Mouse (Mus musculus) stomach, postnatal 0 days (tissue): ENCODE measurements at regions not wholly inside any gene's neighbourhood (a gene's known extent, or its start where the extent isn't known, plus 50 kb on each side); places are given as distances from the start of the nearest gene placed in this dataset.

Source experiments
- ATAC-seq: fragments of 200-750 bp; cut with Nextera tagmentation; 2 replicates; pipeline ENCODE4 v1.8.0; 2017; ENCODE audit not compliant: low FRiP score, low TSS enrichment
- DNase-seq: peaks from one replicate; pipeline ENCODE4 v3.0.0-alpha.2; 2016; ENCODE audit warnings: low spot score
- H3K27ac ChIP-seq: fragments of 300-500 bp; sonication (generic); replicated peaks from 2 replicates; pipeline ENCODE4 v1.5.1; 2014; ENCODE audit warnings: mild to moderate bottlenecking, control low read depth
- H3K27me3 ChIP-seq: fragments of 300-500 bp; sonication (generic); 2 replicates; pipeline ENCODE4 v1.6.1; 2014; ENCODE audit warnings: low read length; ENCODE audit not compliant: control insufficient read depth, insufficient read depth
- H3K36me3 ChIP-seq: fragments of 300-500 bp; sonication (generic); 2 replicates; pipeline ENCODE4 v1.6.1; 2014; ENCODE audit warnings: low read length, mixed read lengths; ENCODE audit not compliant: control insufficient read depth, insufficient read depth
- H3K4me1 ChIP-seq: fragments of 300-500 bp; sonication (generic); replicated peaks from 2 replicates; pipeline ENCODE4 v1.6.1; 2014; ENCODE audit warnings: antibody characterized with exemption; ENCODE audit not compliant: control insufficient read depth, insufficient read depth
- H3K4me2 ChIP-seq: fragments of 300-500 bp; sonication (generic); replicated peaks from 2 replicates; pipeline ENCODE4 v1.6.1; 2014; ENCODE audit warnings: low read depth, mild to moderate bottlenecking, control low read depth, moderate library complexity
- H3K4me3 ChIP-seq: fragments of 300-500 bp; sonication (generic); 2 replicates; pipeline ENCODE4 v1.5.1; 2014; ENCODE audit warnings: low read depth, low read length, control low read depth
- H3K9ac ChIP-seq: fragments of 300-500 bp; sonication (generic); 2 replicates; pipeline ENCODE4 v1.6.1; 2014; ENCODE audit warnings: mild to moderate bottlenecking, low read length, control low read depth, mixed read lengths
- H3K9me3 ChIP-seq: fragments of 300-500 bp; sonication (generic); 2 replicates; pipeline ENCODE4 v1.6.1; 2016; ENCODE audit warnings: low read length; ENCODE audit not compliant: control insufficient read depth
- CTCF ChIP-seq: IDR thresholded peaks from 2 replicates; pipeline ENCODE4 v1.5.1; 2016; ENCODE audit warnings: antibody characterized with exemption, low read depth, mild to moderate bottlenecking, moderate library complexity
- EP300 ChIP-seq: optimal IDR thresholded peaks from 2 replicates; pipeline ENCODE3; 2016; ENCODE audit warnings: antibody characterized with exemption
- WGBS: fragments of 180-500 bp; shearing (Covaris S2); extraction: QIAGEN DNeasy Blood & Tissue Kit; methylation state at CpG from one replicate; pipeline ENCODE4 v1.1.7; 2014; 5-methylcytosine and 5-hydroxymethylcytosine counted together

GRCm38 (mm10) chr9:57325962-57326361, 63.5 kb upstream of the 1700017B05Rik start:
- DNase-seq (no peak), ATAC-seq (no peak)
- no peak overlapping the region for H3K9ac ChIP-seq
- no peak overlapping the region for H3K27ac ChIP-seq
- no peak for TF ChIP-seq EP300
- TF ChIP-seq CTCF, result no peak
- no peaks in the 10 kb centered on the region for H3K9me3 ChIP-seq
- H3K4me2 ChIP-seq, result no peak overlapping the region
- no peaks in the 10 kb centered on the region for H3K36me3 ChIP-seq
- no peak overlapping the region for H3K4me3 ChIP-seq
- H3K27me3 ChIP-seq, result no peaks in the 10 kb centered on the region
- no peaks in the 10 kb centered on the region for H3K4me1 ChIP-seq

- TF ChIP-seq EP300 (no peak), CTCF (no peak)
- H3K9ac ChIP-seq, result no peak overlapping the region
Observed at GRCm38 (mm10) chr9:57319009-57319408, 56.6 kb upstream of the 1700017B05Rik start.

GRCm38 (mm10) chr9:57317531-57318201, 55.3 kb upstream of the 1700017B05Rik start:
- no peaks in the 10 kb centered on the region for H3K9me3 ChIP-seq
- WGBS, result 72% methylated on average over 13 of the region's 13 CpGs
- H3K4me1 ChIP-seq, result no peaks in the 10 kb centered on the region
- no peaks in the 10 kb centered on the region for H3K36me3 ChIP-seq
- no peak overlapping the region for H3K9ac ChIP-seq
- H3K27me3 ChIP-seq, result no peaks in the 10 kb centered on the region
- no peak overlapping the region for H3K4me2 ChIP-seq
- no peak for TF ChIP-seq CTCF
- TF ChIP-seq EP300, result no peak
- H3K27ac ChIP-seq, result no peak overlapping the region
- no peak for DNase-seq
- H3K4me3 ChIP-seq, result no peak overlapping the region
- ATAC-seq, result no peak

More at GRCm38 (mm10) chr9:57319009-57319408, 56.6 kb upstream of the 1700017B05Rik start:
- H3K9me3 ChIP-seq, result no peaks in the 10 kb centered on the region
- no peak overlapping the region for H3K4me2 ChIP-seq
- no peaks in the 10 kb centered on the region for H3K27me3 ChIP-seq
- 57% methylated on average over 2 of the region's 2 CpGs for WGBS
- no peak for DNase-seq
- no peaks in the 10 kb centered on the region for H3K4me1 ChIP-seq
- no peaks in the 10 kb centered on the region for H3K36me3 ChIP-seq
- no peak overlapping the region for H3K27ac ChIP-seq
- no peak for ATAC-seq
- no peak overlapping the region for H3K4me3 ChIP-seq

- H3K4me1 ChIP-seq, result no peaks in the 10 kb centered on the region
- DNase-seq (no peak), ATAC-seq (no peak)
- no peaks in the 10 kb centered on the region for H3K9me3 ChIP-seq
- WGBS, result 69% methylated on average over 7 of the region's 7 CpGs
- H3K27me3 ChIP-seq, result no peaks in the 10 kb centered on the region
- H3K4me2 ChIP-seq, result no peak overlapping the region
- H3K4me3 ChIP-seq, result no peak overlapping the region
- TF ChIP-seq CTCF (no peak), EP300 (no peak)
- H3K9ac ChIP-seq, result no peak overlapping the region
- no peak overlapping the region for H3K27ac ChIP-seq
- no peaks in the 10 kb centered on the region for H3K36me3 ChIP-seq
Observed at GRCm38 (mm10) chr9:57315032-57315660, 52.7 kb upstream of the 1700017B05Rik start.

- no peaks in the 10 kb centered on the region for H3K9me3 ChIP-seq
- ATAC-seq (no peak), DNase-seq (peak; percentile 23)
- no peaks in the 10 kb centered on the region for H3K27me3 ChIP-seq
- H3K36me3 ChIP-seq, result no peaks in the 10 kb centered on the region
- H3K4me2 ChIP-seq, result no peak overlapping the region
- no peak overlapping the region for H3K4me3 ChIP-seq
- no peak overlapping the region for H3K27ac ChIP-seq
- H3K9ac ChIP-seq, result no peak overlapping the region
- TF ChIP-seq CTCF, result no peak
- no peak for TF ChIP-seq EP300
- 52% methylated on average over 5 of the region's 5 CpGs for WGBS
- H3K4me1 ChIP-seq, result no peaks in the 10 kb centered on the region
Observed at GRCm38 (mm10) chr9:57313876-57314275, 51.5 kb upstream of the 1700017B05Rik start.

- TF ChIP-seq CTCF (no peak), EP300 (no peak)
- Histone ChIP-seq H3K4me2 (no peak overlapping the region), H3K27me3 (no peaks in the 10 kb centered on the region), H3K27ac (no peak overlapping the region), H3K4me3 (no peak overlapping the region), H3K9me3 (no peaks in the 10 kb centered on the region), H3K4me1 (no peaks in the 10 kb centered on the region), H3K9ac (no peak overlapping the region), H3K36me3 (no peaks in the 10 kb centered on the region)
- 92% methylated on average over 3 of the region's 3 CpGs for WGBS
- no peak for DNase-seq
- no peak for ATAC-seq
Observed at GRCm38 (mm10) chr9:57312521-57312920, 50.1 kb upstream of the 1700017B05Rik start.
